Mouse (Mus musculus) olfactory bulb, adult 2 months (tissue): ENCODE data around the gene Cd33. TPM values are rescaled to one million over a fixed set of nuclear protein-coding genes. Genes with fewer than 3 reads are reported as not detected.

Experiments
- H3K27ac ChIP-seq: fragments of 200-500 bp; 2 replicates; pipeline ENCODE4 v1.5.1; 2012; ENCODE audit warnings: low read depth, low read length; ENCODE audit not compliant: insufficient read depth
- H3K4me1 ChIP-seq: fragments of 200-500 bp; 2 replicates; pipeline ENCODE4 v1.6.1; 2012; ENCODE audit warnings: low read length; ENCODE audit not compliant: control insufficient read depth, insufficient read depth
- H3K4me3 ChIP-seq: fragments of 200-500 bp; 2 replicates; pipeline ENCODE4 v1.5.1; 2012; ENCODE audit warnings: mild to moderate bottlenecking, low read depth, low read length, moderate library complexity; ENCODE audit not compliant: insufficient read depth
- CTCF ChIP-seq: fragments of 200-500 bp; IDR thresholded peaks from 2 replicates; pipeline ENCODE4 v1.5.1; 2012; ENCODE audit warnings: low read depth, mild to moderate bottlenecking, low read length, moderate library complexity; ENCODE audit not compliant: insufficient read depth
- POLR2A ChIP-seq: fragments of 200-500 bp; IDR thresholded peaks from 2 replicates; pipeline ENCODE4 v1.6.1; 2012; ENCODE audit warnings: mild to moderate bottlenecking, low read depth, low read length, moderate library complexity; ENCODE audit not compliant: insufficient read depth
- WGBS: fragments of 180-500 bp; shearing (Covaris S2); methylation state at CpG from one replicate; pipeline ENCODE4 v1.1.7; 2018; 5-methylcytosine and 5-hydroxymethylcytosine counted together
- polyA plus RNA-seq: library from polyadenylated mRNA; stranded (reverse); fragments of >200 nt; gene quantifications from 2 replicates; pipeline ENCODE4 v1.2.4, GENCODE M21; 2012; ENCODE audit warnings: low replicate concordance; ENCODE audit not compliant: missing spikeins, insufficient read depth, insufficient read length

Gene Cd33
- polyA plus RNA-seq, 1 experiment = not detected

DNA sequence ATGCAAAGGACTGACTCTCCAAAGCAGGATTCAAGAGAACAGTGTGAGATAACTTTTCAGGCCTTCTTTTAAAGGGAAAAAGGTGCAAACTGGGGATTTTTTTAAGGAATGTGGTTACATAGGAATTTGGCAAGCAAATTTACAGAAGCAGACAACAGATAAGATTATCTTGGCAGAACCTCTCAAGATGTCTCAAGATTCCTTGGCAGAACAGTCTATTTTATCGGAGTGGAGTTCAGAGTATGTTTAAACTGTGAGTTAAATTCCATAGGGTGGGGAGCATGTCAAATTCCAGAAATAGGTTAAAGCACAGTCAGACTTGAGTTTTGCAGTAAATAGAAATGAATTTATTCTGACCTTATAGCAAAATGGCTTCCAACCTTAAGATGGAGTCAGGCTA, 12.7 kb upstream of the Cd33 start:
- Histone ChIP-seq H3K4me3 (no peak overlapping the region), H3K4me1 (no peaks in the 10 kb centered on the region), H3K27ac (no peak overlapping the region)
- WGBS = 88% methylated on average over 1 of the region's 1 CpGs
- TF ChIP-seq CTCF = no peak
- TF ChIP-seq POLR2A = no peak

DNA sequence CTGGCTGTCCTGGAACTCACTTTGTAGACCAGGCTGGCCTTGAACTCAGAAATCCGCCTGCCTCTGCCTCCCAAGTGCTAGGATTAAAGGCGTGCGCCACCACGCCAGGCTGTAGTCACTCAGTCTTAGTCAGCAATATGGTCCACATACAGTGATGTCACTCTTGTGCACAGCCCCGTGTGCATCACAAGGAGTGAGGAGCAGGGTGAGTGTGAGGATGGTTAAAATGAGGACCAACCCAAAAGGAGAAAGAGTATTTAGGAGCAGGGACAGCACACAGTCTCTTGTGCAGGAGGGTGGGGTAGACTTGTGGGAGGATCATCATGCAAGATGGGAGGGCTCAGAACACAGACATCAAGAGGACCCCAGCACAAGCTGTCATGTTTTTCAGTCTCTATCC, 11.1 kb upstream of the Cd33 start:
- no peak overlapping the region for H3K27ac ChIP-seq
- no peaks in the 10 kb centered on the region for H3K4me1 ChIP-seq
- TF ChIP-seq POLR2A (no peak), CTCF (no peak)
- 88% methylated on average over 5 of the region's 5 CpGs for WGBS
- no peak overlapping the region for H3K4me3 ChIP-seq

DNA sequence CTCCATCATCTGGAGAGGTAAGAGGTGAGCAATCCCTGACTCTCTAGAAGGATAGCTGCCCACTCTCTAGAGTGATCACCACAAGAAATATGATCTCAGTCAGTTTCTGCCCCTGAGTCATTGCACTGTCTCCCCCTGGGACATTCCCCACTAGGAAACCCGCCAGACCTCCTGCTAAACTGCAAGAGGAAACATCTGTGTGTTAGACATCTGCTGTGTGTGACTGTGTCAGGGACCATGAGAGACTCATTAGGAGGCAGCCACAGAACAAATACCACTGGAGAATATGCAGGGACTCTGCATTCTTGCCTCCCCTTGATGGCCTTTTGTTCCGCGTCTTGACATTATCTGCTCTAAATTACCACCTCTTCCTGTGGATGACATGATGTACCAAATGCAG, 10.3 kb upstream of the Cd33 start:
- no peak for TF ChIP-seq POLR2A
- no peak for TF ChIP-seq CTCF
- no peak overlapping the region for H3K27ac ChIP-seq
- H3K4me3 ChIP-seq = no peak overlapping the region
- 72% methylated on average over 3 of the region's 3 CpGs for WGBS
- no peaks in the 10 kb centered on the region for H3K4me1 ChIP-seq

DNA sequence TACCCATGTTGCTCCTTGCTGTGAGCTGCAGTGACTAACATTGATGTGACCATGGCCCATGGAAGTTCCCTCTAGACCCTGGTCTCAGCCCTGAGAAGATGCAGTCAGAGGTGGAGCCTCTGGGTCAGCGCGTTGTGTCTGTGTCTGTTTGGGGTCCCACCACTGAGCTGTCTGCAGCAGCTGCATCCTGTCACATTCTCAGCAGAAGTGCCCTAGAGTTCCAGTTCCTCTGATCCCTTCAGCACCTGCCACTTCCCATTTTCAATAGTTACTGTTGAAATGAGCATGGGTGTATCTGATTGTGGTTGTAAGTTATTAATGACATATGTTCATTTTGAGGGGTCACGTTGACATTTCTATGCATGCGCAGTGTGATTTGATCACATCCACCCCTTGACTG, 8.9 kb upstream of the Cd33 start:
- TF ChIP-seq POLR2A (no peak), CTCF (no peak)
- no peaks in the 10 kb centered on the region for H3K4me1 ChIP-seq
- H3K27ac ChIP-seq = no peak overlapping the region
- H3K4me3 ChIP-seq = no peak overlapping the region
- 91% methylated on average over 4 of the region's 4 CpGs for WGBS

DNA sequence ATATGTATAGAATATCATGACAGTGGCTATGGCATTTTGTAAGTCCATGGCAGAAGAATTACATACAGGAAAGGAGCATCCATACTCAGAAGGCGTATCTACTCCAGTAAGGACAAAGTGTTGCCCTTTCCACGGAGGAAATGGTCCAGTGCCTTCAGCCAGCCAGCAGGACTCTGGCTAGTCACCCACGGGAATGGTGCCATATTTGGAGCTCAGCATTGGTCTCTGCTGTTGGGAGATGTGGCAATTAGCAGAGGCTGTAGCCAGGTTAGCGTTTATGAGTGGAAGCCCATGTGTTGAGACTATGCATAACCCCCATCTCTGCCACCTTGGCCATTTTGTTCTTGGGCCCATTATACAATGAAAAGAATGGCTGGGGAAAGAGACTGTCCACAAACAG, 4.0 kb upstream of the Cd33 start:
- H3K4me3 ChIP-seq = no peak overlapping the region
- TF ChIP-seq CTCF = no peak
- TF ChIP-seq POLR2A = no peak
- H3K4me1 ChIP-seq = no peaks in the 10 kb centered on the region
- 78% methylated on average over 4 of the region's 4 CpGs for WGBS
- H3K27ac ChIP-seq = no peak overlapping the region

DNA sequence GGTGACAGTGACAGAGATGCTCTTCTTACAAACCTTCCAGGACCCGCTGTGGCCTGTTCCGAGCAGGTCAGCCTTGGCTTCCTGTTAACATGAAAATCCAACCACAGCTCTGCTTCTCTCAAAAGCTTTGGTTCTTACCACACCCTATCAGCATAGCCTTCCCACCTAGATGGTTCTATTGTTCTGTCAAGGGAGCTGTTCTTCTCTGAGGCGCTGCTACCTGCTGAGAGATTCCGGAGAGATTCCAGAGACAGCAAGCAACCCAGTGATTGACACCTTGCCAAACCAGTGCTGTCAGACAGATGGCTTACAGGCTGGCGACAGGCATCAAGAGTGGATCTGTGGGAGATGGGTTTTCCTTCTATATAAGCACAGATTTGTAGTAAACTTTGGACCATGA, 3.4 kb upstream of the Cd33 start:
- TF ChIP-seq POLR2A (no peak), CTCF (no peak)
- Histone ChIP-seq H3K4me3 (no peak overlapping the region), H3K27ac (no peak overlapping the region), H3K4me1 (no peaks in the 10 kb centered on the region)
- 49% methylated on average over 5 of the region's 5 CpGs for WGBS

DNA sequence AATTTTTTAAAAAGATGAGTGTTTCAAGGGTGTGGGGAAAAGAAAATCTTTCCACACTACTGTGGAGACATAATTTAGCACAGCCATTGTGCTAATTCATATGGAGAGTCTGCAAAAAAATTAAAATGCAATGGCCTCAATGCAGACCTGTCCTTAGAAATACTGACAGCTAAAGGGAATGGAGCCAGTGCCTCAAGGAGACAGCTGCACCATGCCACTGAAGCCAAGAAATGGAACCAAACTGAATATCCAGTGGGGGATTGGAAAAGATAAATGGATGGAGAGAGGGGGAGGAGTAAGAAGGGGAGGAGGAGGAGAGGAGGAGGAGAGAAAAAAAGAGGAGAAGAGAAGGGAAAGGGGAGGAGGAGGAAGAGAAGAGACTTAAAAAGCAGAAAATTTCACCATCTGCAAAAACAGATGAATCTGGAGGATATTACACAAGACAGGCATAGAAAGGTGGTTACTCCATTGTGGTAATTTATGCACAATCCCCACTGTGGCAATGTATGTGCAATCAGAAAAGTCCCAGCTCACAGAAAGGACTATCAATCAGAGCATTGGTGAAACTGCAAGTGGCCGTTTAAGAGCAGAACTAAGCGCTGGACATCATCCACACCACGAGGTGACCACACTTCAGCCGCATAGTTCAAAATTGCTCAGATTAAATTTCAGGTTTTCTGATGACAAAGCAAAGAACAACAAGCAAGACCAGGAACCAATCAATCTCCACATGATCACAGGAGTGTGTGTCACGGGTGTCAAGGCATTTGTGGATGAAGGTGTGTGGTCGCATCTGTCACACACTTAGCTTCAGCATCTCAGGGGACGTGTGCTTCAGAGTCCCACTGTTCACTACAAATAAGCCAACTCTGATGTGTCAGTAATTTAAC, 1.7 kb upstream of the Cd33 start:
- Histone ChIP-seq H3K27ac (no peak overlapping the region), H3K4me1 (no peaks in the 10 kb centered on the region), H3K4me3 (no peak overlapping the region)
- WGBS = 79% methylated on average over 7 of the region's 7 CpGs
- no peak for TF ChIP-seq POLR2A
- TF ChIP-seq CTCF = no peak

DNA sequence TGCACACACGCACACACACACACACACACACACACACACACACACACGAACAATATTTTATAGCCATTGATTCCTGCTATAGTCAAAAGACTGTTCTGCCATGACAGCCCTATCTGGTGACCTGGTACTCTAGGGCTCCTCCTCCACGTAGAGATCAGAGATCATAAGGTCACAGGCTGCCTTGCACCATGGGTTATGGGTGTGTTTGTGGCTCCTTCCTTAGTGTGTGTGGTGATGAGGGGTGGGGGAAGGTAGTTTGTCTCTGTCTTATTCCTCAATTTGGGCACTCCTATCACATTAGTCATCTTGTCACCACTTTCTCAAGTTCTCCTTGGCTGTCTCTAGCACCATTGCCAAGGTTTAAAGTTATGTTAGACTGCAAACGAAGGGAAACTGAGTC, 5.7 kb downstream of the Cd33 start:
- 69% methylated on average over 4 of the region's 4 CpGs for WGBS
- no peak overlapping the region for H3K4me3 ChIP-seq
- H3K27ac ChIP-seq = no peak overlapping the region
- H3K4me1 ChIP-seq = no peaks in the 10 kb centered on the region
- no peak for TF ChIP-seq CTCF
- no peak for TF ChIP-seq POLR2A

DNA sequence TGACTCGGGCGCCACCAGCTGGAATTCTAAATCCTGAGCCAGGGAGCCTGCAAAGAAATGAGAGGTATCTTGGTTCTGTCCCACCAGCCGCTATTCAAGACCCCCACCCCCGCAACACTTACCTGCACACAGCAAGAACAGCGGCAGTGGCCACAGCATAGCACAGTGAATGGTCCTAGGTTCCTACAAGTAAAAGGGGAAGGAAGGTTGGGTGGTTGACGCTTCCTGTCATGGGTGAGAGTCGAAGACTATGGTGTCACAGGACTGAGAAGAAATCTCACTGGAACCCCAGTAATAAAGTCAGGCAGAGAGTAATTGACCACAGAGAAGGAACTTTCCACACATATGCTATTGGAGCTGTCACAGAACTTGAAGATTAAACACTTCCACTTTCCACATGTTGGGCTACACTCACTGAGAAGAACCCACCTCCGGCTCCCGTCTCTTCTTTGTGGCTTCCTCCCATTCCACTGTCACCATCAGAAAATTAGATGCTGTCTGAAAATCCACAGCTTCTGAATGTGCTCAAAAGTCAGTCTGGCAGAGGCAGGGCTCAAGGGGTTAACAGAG, 11.2 kb downstream of the Cd33 start:
- H3K4me3 ChIP-seq = no peak overlapping the region
- no peak for TF ChIP-seq CTCF
- no peak for TF ChIP-seq POLR2A
- WGBS = 87% methylated on average over 9 of the region's 9 CpGs
- no peaks in the 10 kb centered on the region for H3K4me1 ChIP-seq
- H3K27ac ChIP-seq = no peak overlapping the region
